Mouse (Mus musculus) G1E (cell line): Measurements from ENCODE around the gene Zbtb22. TPM values are rescaled to one million over a fixed set of nuclear protein-coding genes. Genes with fewer than 3 reads are reported as not detected.
"Not testable (repeated sequence)": the region's sequence is repeated elsewhere in the genome, so short reads cannot be mapped to it uniquely, and the experiment has no call there.

Source experiments
- ATAC-seq: 2 replicates; pipeline ENCODE4 v1.8.0; 2016; ENCODE audit warnings: mild to moderate bottlenecking; ENCODE audit not compliant: insufficient number of reproducible peaks, poor library complexity, low FRiP score, severe bottlenecking; ENCODE audit errors: extremely low read depth
- DNase-seq: peaks from one replicate; pipeline ENCODE4 v3.0.0; 2012; ENCODE audit warnings: low spot score
- H3K27me3 ChIP-seq: 2 replicates; pipeline ENCODE4 v1.6.1; 2012; ENCODE audit warnings: mild to moderate bottlenecking, low read length, inconsistent platforms; ENCODE audit not compliant: insufficient read depth
- H3K36me3 ChIP-seq: replicated peaks from 2 replicates; pipeline ENCODE3; 2012; ENCODE audit warnings: mild to moderate bottlenecking, inconsistent platforms
- H3K4me1 ChIP-seq: 2 replicates; pipeline ENCODE4 v1.6.1; 2012; ENCODE audit warnings: low read depth, low read length, inconsistent platforms, mixed read lengths; ENCODE audit not compliant: insufficient read depth
- H3K4me3 ChIP-seq: 2 replicates; pipeline ENCODE4 v1.5.1; 2012; ENCODE audit warnings: low read depth, mild to moderate bottlenecking, inconsistent platforms, low read length, moderate library complexity, mixed read lengths
- H3K9me3 ChIP-seq: replicated peaks from 2 replicates; pipeline ENCODE4 v1.6.1; 2012; ENCODE audit warnings: inconsistent platforms
- CTCF ChIP-seq: IDR thresholded peaks from 2 replicates; pipeline ENCODE4 v1.5.1; 2012; ENCODE audit warnings: low read depth, low read length, inconsistent platforms, mixed read lengths
- GATA1 ChIP-seq: IDR thresholded peaks from 2 replicates; pipeline ENCODE4 v1.6.1; 2012; ENCODE audit warnings: borderline replicate concordance, low read length, inconsistent platforms, mixed read lengths
- GATA2 ChIP-seq: IDR thresholded peaks from 2 replicates; pipeline ENCODE4 v1.6.1; 2012; ENCODE audit warnings: low read depth, low read length, inconsistent platforms, borderline replicate concordance
- POLR2AphosphoS5 ChIP-seq: IDR thresholded peaks from 2 replicates; pipeline ENCODE4 v1.6.1; 2012; ENCODE audit warnings: low read depth, low read length, inconsistent platforms; ENCODE audit not compliant: insufficient replicate concordance
- TAL1 ChIP-seq: conservative IDR thresholded peaks from 2 replicates; pipeline ENCODE4 v1.6.1; 2012; ENCODE audit warnings: low read depth, low read length, inconsistent platforms, mixed read lengths
- polyA plus RNA-seq: library from polyadenylated mRNA; stranded (reverse); fragments of >175 nt; gene quantifications from 2 replicates; pipeline ENCODE4 v1.2.3, GENCODE M21; 2012
- total RNA-seq, 2 experiments: library from RNA; stranded (forward) in 1 of 2; stranded (reverse) in 1 of 2; fragments of 200-1000 nt in 1 of 2; fragments of >200 nt in 1 of 2; fragmentation: Nextera tagmentation in 1 of 2; gene quantifications; 2 replicates each; pipeline ENCODE4 v1.2.3; 2014 to 2017

Zbtb22 gene
- total and polyA plus RNA-seq, 3 experiments = 15.8 to 42.1 (median 19.7) TPM

DNA sequence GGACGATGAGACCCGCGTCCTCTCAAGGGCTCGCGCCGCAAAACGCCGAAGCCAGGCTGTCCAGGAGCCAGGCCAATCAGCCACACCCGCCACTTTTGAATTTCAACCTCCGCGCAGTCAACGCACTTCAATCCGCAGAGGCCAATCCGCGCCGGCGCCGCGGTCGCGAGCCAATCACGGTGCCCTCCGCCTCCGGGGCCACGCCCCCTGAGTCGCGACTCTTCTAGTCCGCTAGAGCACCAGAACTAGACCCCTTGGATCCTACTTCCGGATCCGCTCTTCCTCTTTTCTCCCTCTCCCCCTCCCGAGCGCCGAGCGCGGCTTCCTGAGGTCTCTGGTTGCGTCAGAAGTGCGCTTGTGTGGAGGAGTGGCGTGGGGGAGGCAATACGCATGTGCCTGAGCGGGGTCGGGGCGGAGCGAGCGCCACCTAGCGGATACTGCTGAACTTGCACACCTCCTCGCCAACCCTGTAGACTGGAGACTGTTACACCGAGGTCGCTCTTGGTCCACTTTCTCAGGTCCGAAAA is 25.1 kb upstream of the Zbtb22 start, which contains the start of gene Kifc1:
Gene Kifc1, minus strand, starts transcription at position 129 of the 527 bp plus-strand sequence.
- H3K36me3 ChIP-seq = peaks cover 20% of the 10 kb centered on the region
- H3K9me3 ChIP-seq = no peaks in the 10 kb centered on the region
- TF ChIP-seq GATA1 = no peak
- peak; percentile 93 for TF ChIP-seq CTCF
- no peak for TF ChIP-seq GATA2
- no peak for TF ChIP-seq POLR2AphosphoS5
- no peak for TF ChIP-seq TAL1
- H3K27me3 ChIP-seq = no peaks in the 10 kb centered on the region
- peak; percentile 100 for ATAC-seq
- peaks cover 30% of the 10 kb centered on the region for H3K4me1 ChIP-seq
- DNase-seq = peak; percentile 73
- H3K4me3 ChIP-seq = peak within 1 kb of the TSS; percentile 85

- no peak overlapping the region for H3K4me3 ChIP-seq
- H3K4me1 ChIP-seq = peaks cover 26% of the 10 kb centered on the region
- TF ChIP-seq CTCF (no peak), TAL1 (no peak), GATA2 (no peak), GATA1 (no peak)
- H3K9me3 ChIP-seq = no peaks in the 10 kb centered on the region
- no peak for ATAC-seq
- no peak for DNase-seq
- H3K36me3 ChIP-seq = peaks cover 13% of the 10 kb centered on the region
- no peaks in the 10 kb centered on the region for H3K27me3 ChIP-seq
Observed at GRCm38 (mm10) chr17:33891357-33891756, 24.3 kb upstream of the Zbtb22 start.

GRCm38 (mm10) chr17:33891892-33892291 is 23.8 kb upstream of the Zbtb22 start:
- not testable (repeated sequence) for H3K27me3 ChIP-seq, H3K36me3 ChIP-seq, ATAC-seq, H3K4me3 ChIP-seq, H3K9me3 ChIP-seq, DNase-seq
- H3K4me1 ChIP-seq = peaks cover 24% of the 10 kb centered on the region

- H3K9me3 ChIP-seq = no peaks in the 10 kb centered on the region
- no peaks in the 10 kb centered on the region for H3K27me3 ChIP-seq
- DNase-seq (no peak), ATAC-seq (no peak)
- H3K4me1 ChIP-seq = peaks cover 23% of the 10 kb centered on the region
- TF ChIP-seq POLR2AphosphoS5 = no peak
- TF ChIP-seq GATA2 = no peak
- TF ChIP-seq CTCF = no peak
- no peak for TF ChIP-seq TAL1
- no peak for TF ChIP-seq GATA1
- peaks cover 6% of the 10 kb centered on the region for H3K36me3 ChIP-seq
- H3K4me3 ChIP-seq = no peak overlapping the region
Observed at GRCm38 (mm10) chr17:33892429-33892828, 23.3 kb upstream of the Zbtb22 start.

DNA sequence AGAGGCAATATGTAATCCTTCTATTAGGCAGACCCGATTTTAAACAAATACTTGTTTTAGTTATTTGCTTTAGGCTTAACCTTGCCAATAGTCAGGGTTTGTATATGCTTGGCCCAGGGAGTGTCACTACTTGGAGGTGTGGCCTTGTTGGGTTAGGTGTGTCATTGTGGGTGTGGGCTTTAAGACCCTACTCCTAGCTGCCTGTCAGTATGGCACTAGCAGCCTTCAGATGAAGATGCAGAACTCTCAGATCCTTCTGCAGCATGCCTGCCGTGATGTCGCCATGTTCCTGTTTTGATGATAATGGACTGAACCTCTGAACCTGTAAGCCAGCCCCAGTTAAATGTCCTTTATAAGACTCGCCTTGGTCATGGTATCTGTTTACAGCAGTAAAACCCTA is 22.7 kb upstream of the Zbtb22 start:
- not testable (repeated sequence) for H3K27me3 ChIP-seq, ATAC-seq, H3K4me3 ChIP-seq, H3K36me3 ChIP-seq, DNase-seq, H3K9me3 ChIP-seq
- peaks cover 23% of the 10 kb centered on the region for H3K4me1 ChIP-seq

- Histone ChIP-seq H3K36me3 (no peaks in the 10 kb centered on the region), H3K27me3 (no peaks in the 10 kb centered on the region), H3K4me3 (no peak overlapping the region), H3K9me3 (no peaks in the 10 kb centered on the region), H3K4me1 (peaks cover 50% of the 10 kb centered on the region)
- TF ChIP-seq POLR2AphosphoS5 (no peak), GATA1 (no peak), CTCF (no peak; the same call in 1 of the 2 replicates), TAL1 (no peak), GATA2 (no peak)
- ATAC-seq (no peak), DNase-seq (no peak)
Observed at GRCm38 (mm10) chr17:33897114-33897794, 18.4 kb upstream of the Zbtb22 start.

GRCm38 (mm10) chr17:33898193-33898592 is 17.5 kb upstream of the Zbtb22 start:
- DNase-seq, H3K27me3 ChIP-seq, ATAC-seq, H3K4me3 ChIP-seq, H3K36me3 ChIP-seq, H3K9me3 ChIP-seq: not testable (repeated sequence)
- H3K4me1 ChIP-seq = peaks cover 59% of the 10 kb centered on the region
